Mouse (Mus musculus): ENCODE results near the gene Plppr3. TPM values are rescaled to one million over a fixed set of nuclear protein-coding genes. Genes with fewer than 3 reads are reported as not detected.

Plppr3 gene
- 1 to 10 TPM; 1.6 to 3.3 (median 2.2) TPM for polyA plus RNA-seq (2017; shearing (Covaris generic))

- ATAC-seq, result no peak
These were observed at the start of gene Plppr3, which contains the start of gene Prtn3 for GRCm38 (mm10) chr10:79874290-79874862. TSS of gene Plppr3 (minus strand) at chr10:79874634. TSS of gene Prtn3 (plus strand) at chr10:79874476.

GRCm38 (mm10) chr10:79921572-79921971 lies 47.1 kb upstream of the Plppr3 start:
- ATAC-seq, result no peak

- ATAC-seq, result no peak
These were observed 46.6 kb upstream of the Plppr3 start, which contains the start of gene R3hdm4 for GRCm38 (mm10) chr10:79920958-79921535. TSS of gene R3hdm4 (minus strand) at chr10:79921208.

- no peak for ATAC-seq
These were observed 45.8 kb upstream of the Plppr3 start for GRCm38 (mm10) chr10:79920056-79920890.

GRCm38 (mm10) chr10:79919251-79919849 lies 44.9 kb upstream of the Plppr3 start:
- ATAC-seq, result no peak

- no peak for ATAC-seq
These were observed 44.0 kb upstream of the Plppr3 start for GRCm38 (mm10) chr10:79918231-79919078.

GRCm38 (mm10) chr10:79917532-79918100 lies 43.2 kb upstream of the Plppr3 start:
- no peak for ATAC-seq

- peak; percentile 94 for ATAC-seq
These were observed 42.5 kb upstream of the Plppr3 start, which contains the start of gene Kiss1r for GRCm38 (mm10) chr10:79916808-79917531. TSS of gene Kiss1r (plus strand) at chr10:79916971.

- no peak for ATAC-seq
These were observed 41.6 kb upstream of the Plppr3 start for GRCm38 (mm10) chr10:79916081-79916480.

GRCm38 (mm10) chr10:79914948-79915596 lies 40.6 kb upstream of the Plppr3 start:
- no peak for ATAC-seq

- no peak for ATAC-seq
These were observed 39.9 kb upstream of the Plppr3 start for GRCm38 (mm10) chr10:79914131-79914947.

- ATAC-seq, result no peak
These were observed 38.0 kb upstream of the Plppr3 start for GRCm38 (mm10) chr10:79912412-79912811.

- no peak for ATAC-seq
These were observed 36.1 kb upstream of the Plppr3 start, which contains the start of gene Gm26602 for GRCm38 (mm10) chr10:79910556-79910955. TSS of gene Gm26602 (plus strand) at chr10:79910856.

- peak; percentile 30 for ATAC-seq
These were observed 34.9 kb upstream of the Plppr3 start for GRCm38 (mm10) chr10:79909092-79909922.

- ATAC-seq, result peak; percentile 94
These were observed 34.0 kb upstream of the Plppr3 start, which contains the start of gene Med16 for GRCm38 (mm10) chr10:79908167-79909091. TSS of gene Med16 (minus strand) at chr10:79908923.

GRCm38 (mm10) chr10:79907415-79907814 lies 33.0 kb upstream of the Plppr3 start:
- ATAC-seq, result no peak

GRCm38 (mm10) chr10:79906712-79907111 lies 32.3 kb upstream of the Plppr3 start:
- ATAC-seq, result no peak

Data from inflammation-experienced regulatory T-cells, adult 6 months (primary cell).